Mouse (Mus musculus): ENCODE results near the gene Apoc2.
"Not testable (repeated sequence)": the region's sequence is repeated elsewhere in the genome, so short reads cannot be mapped to it uniquely, and the experiment has no call there.

DNA sequence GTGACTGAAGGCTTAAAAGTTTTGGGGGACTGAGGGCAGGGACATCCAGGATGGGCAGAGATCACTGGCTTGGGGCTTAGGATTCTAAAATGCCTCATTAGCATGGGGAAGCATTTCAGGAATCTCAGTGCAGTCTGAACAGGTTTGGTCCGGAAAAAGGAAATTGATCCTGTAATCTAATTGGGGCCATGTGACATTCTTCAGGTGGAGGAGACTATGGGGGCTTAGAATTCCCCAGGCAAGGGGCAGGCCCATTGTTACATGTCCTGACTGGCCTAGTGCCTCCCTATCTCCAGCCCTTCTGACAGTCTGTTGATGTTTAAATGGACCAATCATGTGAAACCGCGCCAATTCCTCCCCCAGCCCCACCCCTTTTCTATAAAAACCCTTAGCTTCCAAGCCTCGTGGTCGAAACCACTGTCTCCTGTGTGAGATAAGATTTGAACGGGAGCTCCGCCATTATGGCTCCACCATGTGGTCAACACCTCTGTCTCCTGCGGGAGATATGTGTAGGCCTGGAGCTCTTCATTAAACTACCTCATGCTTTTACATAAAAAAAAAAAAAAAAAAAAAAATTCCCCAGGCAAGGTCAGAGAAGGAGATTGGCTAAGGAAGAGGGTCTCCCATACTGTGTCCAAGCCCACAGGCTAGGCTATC is 9.3 kb upstream of the Apoc2 start:
- not testable (repeated sequence) for TF ChIP-seq CTCF (IDR thresholded peaks at IDR 0.05); EP300 (IDR thresholded peaks at IDR 0.05; ENCODE audit: insufficient read depth, low read depth, low read length); POLR2A (IDR thresholded peaks at IDR 0.05; ENCODE audit: insufficient read depth, low read depth, low read length)

Data from heart, adult 2 months (tissue).